Mouse (Mus musculus) embryonic facial prominence, embryonic 14.5 days (tissue): Measurements from ENCODE around the gene Pigyl. TPM values are rescaled to one million over a fixed set of nuclear protein-coding genes. Genes with fewer than 3 reads are reported as not detected.
A peak's percentile ranks its signal among the peaks of the same experiment; 100 is the strongest.

ENCODE experiments used
- ATAC-seq: fragments of 200-750 bp; cut with Nextera tagmentation; 2 replicates; pipeline ENCODE4 v1.8.0; 2017; ENCODE audit warnings: low read depth, moderate number of reproducible peaks, moderate TSS enrichment
- DNase-seq: peaks from one replicate; pipeline ENCODE4 v3.0.0-alpha.2; 2015; ENCODE audit warnings: low spot score
- H3K27ac ChIP-seq: fragments of 300-500 bp; sonication (generic); replicated peaks from 2 replicates; pipeline ENCODE4 v1.5.1; 2014; ENCODE audit warnings: low read depth, mild to moderate bottlenecking, low read length, moderate library complexity
- H3K27me3 ChIP-seq: fragments of 300-500 bp; sonication (generic); replicated peaks from 2 replicates; pipeline ENCODE4 v1.6.1; 2014; ENCODE audit warnings: low read length; ENCODE audit not compliant: control insufficient read depth, insufficient read depth
- H3K36me3 ChIP-seq: fragments of 300-500 bp; sonication (generic); 2 replicates; pipeline ENCODE4 v1.6.1; 2014; ENCODE audit warnings: low read length, mixed read lengths; ENCODE audit not compliant: control insufficient read depth, insufficient read depth
- H3K4me1 ChIP-seq: fragments of 300-500 bp; sonication (generic); 2 replicates; pipeline ENCODE4 v1.6.1; 2014; ENCODE audit warnings: antibody characterized with exemption, low read length; ENCODE audit not compliant: control insufficient read depth, insufficient read depth
- H3K4me2 ChIP-seq: fragments of 300-500 bp; sonication (generic); 2 replicates; pipeline ENCODE4 v1.6.1; 2014; ENCODE audit warnings: low read depth, mild to moderate bottlenecking, low read length, moderate library complexity, mixed read lengths
- H3K4me3 ChIP-seq: fragments of 300-500 bp; sonication (generic); 2 replicates; pipeline ENCODE4 v1.5.1; 2014; ENCODE audit warnings: low read depth, mild to moderate bottlenecking, low read length
- H3K9ac ChIP-seq: fragments of 300-500 bp; sonication (generic); 2 replicates; pipeline ENCODE4 v1.6.1; 2014; ENCODE audit warnings: low read depth, mild to moderate bottlenecking, low read length, moderate library complexity, mixed read lengths
- H3K9me3 ChIP-seq: fragments of 300-500 bp; sonication (generic); 2 replicates; pipeline ENCODE4 v1.6.1; 2016; ENCODE audit warnings: low read length; ENCODE audit not compliant: control insufficient read depth
- WGBS: fragments of 180-500 bp; shearing (Covaris S2); extraction: QIAGEN DNeasy Blood & Tissue Kit; methylation state at CpG from one replicate; pipeline ENCODE4 v1.1.7; 2014; 5-methylcytosine and 5-hydroxymethylcytosine counted together
- polyA plus RNA-seq: library from polyadenylated mRNA; unstranded; fragments of >200 nt; fragmentation: Nextera tagmentation; extraction: Ambion mirVana; gene quantifications from 2 replicates; pipeline ENCODE4 v1.2.1, GENCODE M21; 2014

The Pigyl gene
- 69.3 and 72.6 TPM in 2 replicates for polyA plus RNA-seq

GRCm38 (mm10) chr9:22156497-22157245 lies at the start of gene Pigyl:
Gene Pigyl (plus strand): TSS chr9:22156846.
- Histone ChIP-seq H3K27me3 (no peaks in the 10 kb centered on the region), H3K27ac (peak within 1 kb of the TSS; percentile 94), H3K4me3 (peak within 1 kb of the TSS; percentile 67), H3K4me2 (peak within 1 kb of the TSS; percentile 76), H3K9me3 (no peaks in the 10 kb centered on the region), H3K4me1 (peaks cover 5% of the 10 kb centered on the region; the same call in 1 of the 2 replicates), H3K9ac (peak within 1 kb of the TSS; percentile 88), H3K36me3 (peaks cover 11% of the 10 kb centered on the region; the same call in 1 of the 2 replicates)
- DNase-seq = peak; percentile 99
- WGBS = under 1% methylated on average over 44 of the region's 65 CpGs
- peak; percentile 99 for ATAC-seq

GRCm38 (mm10) chr9:22108194-22108593 lies 48.5 kb upstream of the Pigyl start:
- Histone ChIP-seq H3K36me3 (peaks cover 38% of the 10 kb centered on the region), H3K27ac (no peak overlapping the region), H3K9me3 (no peaks in the 10 kb centered on the region), H3K9ac (no peak overlapping the region), H3K27me3 (no peaks in the 10 kb centered on the region), H3K4me3 (no peak overlapping the region), H3K4me2 (no peak overlapping the region), H3K4me1 (no peaks in the 10 kb centered on the region)
- DNase-seq = no peak
- no peak for ATAC-seq
- WGBS = 90% methylated on average over 6 of the region's 9 CpGs

GRCm38 (mm10) chr9:22115635-22116034 lies 41.0 kb upstream of the Pigyl start:
- peaks cover 35% of the 10 kb centered on the region for H3K36me3 ChIP-seq
- H3K4me2 ChIP-seq = peak overlapping the region; percentile 64
- ATAC-seq (no peak), DNase-seq (no peak)
- no peak overlapping the region for H3K27ac ChIP-seq
- H3K4me1 ChIP-seq = peaks cover 13% of the 10 kb centered on the region
- WGBS = 79% methylated on average over 4 of the region's 4 CpGs
- no peaks in the 10 kb centered on the region for H3K9me3 ChIP-seq
- H3K9ac ChIP-seq = peak overlapping the region; percentile 93
- H3K27me3 ChIP-seq = no peaks in the 10 kb centered on the region
- H3K4me3 ChIP-seq = peak overlapping the region; percentile 88

- no peaks in the 10 kb centered on the region for H3K27me3 ChIP-seq
- H3K4me3 ChIP-seq = peak overlapping the region; percentile 88
- peaks cover 13% of the 10 kb centered on the region for H3K4me1 ChIP-seq
- 37% methylated on average over 15 of the region's 15 CpGs for WGBS
- H3K9ac ChIP-seq = peak overlapping the region; percentile 93
- DNase-seq (no peak), ATAC-seq (no peak)
- no peaks in the 10 kb centered on the region for H3K9me3 ChIP-seq
- H3K4me2 ChIP-seq = peak overlapping the region; percentile 64
- H3K27ac ChIP-seq = peak overlapping the region; percentile 77; the same call in 1 of the 2 replicates
- H3K36me3 ChIP-seq = peaks cover 31% of the 10 kb centered on the region
These were observed 40.6 kb upstream of the Pigyl start for GRCm38 (mm10) chr9:22116086-22116485.

GRCm38 (mm10) chr9:22116740-22117426 lies 39.8 kb upstream of the Pigyl start, which contains the start of gene Elof1:
Gene Elof1 (minus strand): TSS chr9:22117172.
- peak within 1 kb of the TSS; percentile 88 for H3K4me3 ChIP-seq
- peaks cover 13% of the 10 kb centered on the region for H3K4me1 ChIP-seq
- DNase-seq (peak; percentile 98), ATAC-seq (peak; percentile 98)
- no peaks in the 10 kb centered on the region for H3K9me3 ChIP-seq
- H3K27me3 ChIP-seq = no peaks in the 10 kb centered on the region
- under 1% methylated on average over 38 of the region's 52 CpGs for WGBS
- peaks cover 23% of the 10 kb centered on the region for H3K36me3 ChIP-seq
- H3K4me2 ChIP-seq = peak within 1 kb of the TSS; percentile 64
- H3K9ac ChIP-seq = peak within 1 kb of the TSS; percentile 93
- H3K27ac ChIP-seq = peak within 1 kb of the TSS; percentile 77

- Histone ChIP-seq H3K4me1 (peaks cover 13% of the 10 kb centered on the region), H3K9ac (peak overlapping the region; percentile 93; the same call in 1 of the 2 replicates), H3K27ac (no peak overlapping the region), H3K36me3 (peaks cover 13% of the 10 kb centered on the region), H3K4me2 (peak overlapping the region; percentile 64), H3K27me3 (no peaks in the 10 kb centered on the region), H3K4me3 (peak overlapping the region; percentile 88), H3K9me3 (no peaks in the 10 kb centered on the region)
- ATAC-seq (no peak), DNase-seq (peak; percentile 67)
- WGBS = 46% methylated on average over 10 of the region's 10 CpGs
These were observed 38.7 kb upstream of the Pigyl start for GRCm38 (mm10) chr9:22117754-22118456.

- H3K36me3 ChIP-seq = no peaks in the 10 kb centered on the region
- no peaks in the 10 kb centered on the region for H3K27me3 ChIP-seq
- H3K9me3 ChIP-seq = no peaks in the 10 kb centered on the region
- WGBS = 83% methylated on average over 4 of the region's 4 CpGs
- ATAC-seq = no peak
- DNase-seq = no peak
- no peak overlapping the region for H3K27ac ChIP-seq
- H3K4me2 ChIP-seq = no peak overlapping the region
- H3K9ac ChIP-seq = no peak overlapping the region
- H3K4me3 ChIP-seq = no peak overlapping the region
- H3K4me1 ChIP-seq = peaks cover 13% of the 10 kb centered on the region
These were observed 37.1 kb upstream of the Pigyl start for GRCm38 (mm10) chr9:22119543-22119942.

- no peaks in the 10 kb centered on the region for H3K36me3 ChIP-seq
- H3K4me3 ChIP-seq = no peak overlapping the region
These were observed 35.1 kb upstream of the Pigyl start for GRCm38 (mm10) chr9:22121545-22121944.

More at GRCm38 (mm10) chr9:22121545-22121944, 35.1 kb upstream of the Pigyl start:
- ATAC-seq = no peak
- Histone ChIP-seq H3K4me2 (no peak overlapping the region), H3K9me3 (no peaks in the 10 kb centered on the region), H3K27me3 (no peaks in the 10 kb centered on the region), H3K4me1 (peaks cover 4% of the 10 kb centered on the region), H3K27ac (no peak overlapping the region), H3K9ac (no peak overlapping the region)
- no peak for DNase-seq
